Mouse (Mus musculus): ENCODE data around the gene Aifm1. TPM values are rescaled to one million over a fixed set of nuclear protein-coding genes. Genes with fewer than 3 reads are reported as not detected.

Gene Aifm1
- polyA plus RNA-seq, 1 experiment from 2014 or later: 58.1 TPM

DNA sequence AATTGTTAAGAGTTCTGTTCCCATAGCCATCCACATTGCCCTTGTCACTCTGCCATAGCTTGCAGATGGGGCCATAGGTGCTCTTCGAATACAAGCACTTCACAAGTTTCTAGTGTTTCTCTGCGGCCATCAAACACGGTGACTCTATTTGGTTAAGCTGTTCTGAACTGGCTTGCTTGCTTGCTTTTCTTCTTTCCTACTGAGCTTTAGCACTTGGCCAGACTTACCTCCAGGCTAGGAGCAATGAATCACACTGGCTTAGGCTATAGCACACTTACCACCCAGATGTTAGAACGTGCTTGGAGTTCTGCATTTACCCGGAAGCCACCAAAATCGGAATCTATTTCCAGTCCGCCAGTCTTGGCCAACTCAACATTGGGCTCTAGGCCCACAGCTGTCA, 31.7 kb downstream of the Aifm1 start:
- 90% methylated on average over 7 of the region's 7 CpGs for WGBS
- H3K36me3 ChIP-seq: peaks cover 14% of the 10 kb centered on the region; the same call in 1 of the 2 replicates
- ATAC-seq (ENCODE audit: low FRiP score): no peak
- no peak overlapping the region for H3K4me3 ChIP-seq
- no peaks in the 10 kb centered on the region for H3K4me1 ChIP-seq
- no peak overlapping the region for H3K4me2 ChIP-seq (replicated peaks)
- no peak overlapping the region for H3K27ac ChIP-seq
- H3K27me3 ChIP-seq: no peaks in the 10 kb centered on the region
- no peak overlapping the region for H3K9ac ChIP-seq
- H3K9me3 ChIP-seq (replicated peaks): no peaks in the 10 kb centered on the region

DNA sequence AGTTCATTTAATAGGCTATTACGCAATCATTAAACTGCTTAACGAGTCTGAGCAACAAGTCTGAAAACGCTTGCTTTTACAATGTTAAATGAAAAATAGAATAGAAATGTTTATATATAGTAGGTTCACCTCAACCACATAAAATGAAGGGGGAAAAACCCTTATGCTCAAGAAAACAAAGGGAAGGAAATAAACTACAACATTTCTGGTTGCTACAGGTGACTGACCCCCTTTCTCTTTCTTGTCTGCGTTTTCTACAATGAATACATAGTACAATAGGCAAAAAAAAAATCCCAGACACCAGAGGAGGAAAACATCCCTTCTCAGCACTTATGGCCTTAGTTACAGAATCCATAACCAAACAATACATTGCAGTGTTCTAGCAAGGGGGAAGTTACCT, 32.3 kb downstream of the Aifm1 start:
- H3K9ac ChIP-seq: no peak overlapping the region
- no peaks in the 10 kb centered on the region for H3K4me1 ChIP-seq
- no peak for ATAC-seq (ENCODE audit: low FRiP score)
- no peaks in the 10 kb centered on the region for H3K9me3 ChIP-seq (replicated peaks)
- WGBS: 92% methylated on average over 4 of the region's 4 CpGs
- no peak overlapping the region for H3K4me3 ChIP-seq
- H3K36me3 ChIP-seq: peaks cover 14% of the 10 kb centered on the region; the same call in 1 of the 2 replicates
- no peak overlapping the region for H3K4me2 ChIP-seq (replicated peaks)
- no peaks in the 10 kb centered on the region for H3K27me3 ChIP-seq
- no peak overlapping the region for H3K27ac ChIP-seq

DNA sequence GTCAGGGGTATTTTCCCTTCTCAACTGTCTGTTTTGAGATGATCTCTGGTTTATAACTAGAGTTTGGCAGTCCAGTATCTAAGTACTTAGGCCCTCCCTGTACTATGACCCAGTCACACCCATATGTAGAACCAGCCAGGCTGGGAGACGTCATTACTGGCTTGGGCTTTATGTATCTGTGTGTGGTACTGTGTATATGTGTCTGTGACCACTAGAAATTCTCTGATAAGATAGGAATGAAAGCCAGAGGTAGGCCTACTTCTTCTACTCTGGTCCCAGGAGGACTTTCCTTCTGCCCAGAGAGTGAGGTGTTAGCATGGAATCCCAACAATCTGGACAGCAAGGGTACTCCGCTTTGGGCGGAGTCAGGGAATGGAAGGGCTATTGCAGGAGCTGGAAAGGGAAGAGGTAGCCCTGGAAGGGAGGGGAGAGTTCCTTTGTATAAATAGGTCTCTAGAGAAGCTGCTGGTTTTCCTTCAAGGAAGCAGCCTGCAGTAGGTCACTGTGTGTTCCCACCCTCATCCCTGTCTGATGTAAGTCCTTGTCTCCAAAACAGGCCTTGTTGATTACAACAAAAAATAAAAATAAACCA, 45.9 kb downstream of the Aifm1 start:
- H3K4me2 ChIP-seq (replicated peaks): no peak overlapping the region
- H3K27me3 ChIP-seq: no peaks in the 10 kb centered on the region
- no peaks in the 10 kb centered on the region for H3K36me3 ChIP-seq
- H3K4me3 ChIP-seq: no peak overlapping the region
- no peak for ATAC-seq (ENCODE audit: low FRiP score)
- H3K9me3 ChIP-seq (replicated peaks): no peaks in the 10 kb centered on the region
- no peaks in the 10 kb centered on the region for H3K4me1 ChIP-seq
- WGBS: 89% methylated on average over 3 of the region's 3 CpGs
- H3K9ac ChIP-seq: no peak overlapping the region
- no peak overlapping the region for H3K27ac ChIP-seq

DNA sequence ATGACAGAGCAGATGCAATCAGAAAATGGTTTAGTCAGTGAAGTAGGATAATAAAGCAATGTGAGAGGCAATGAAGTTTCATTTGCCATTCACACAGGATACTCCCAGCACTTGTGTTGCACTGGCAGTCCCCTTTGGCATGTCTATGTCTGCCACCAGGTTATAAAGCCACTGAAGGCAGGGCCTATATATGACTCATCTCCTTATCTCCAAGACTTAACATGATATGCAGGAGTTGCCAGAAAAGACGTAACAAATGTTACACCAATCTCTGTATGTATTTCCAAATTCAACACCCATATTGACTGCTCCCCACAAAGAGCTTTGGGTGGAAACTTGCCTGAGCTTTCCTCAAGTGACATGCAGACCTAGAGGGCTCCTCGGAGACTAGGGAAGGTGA, 47.2 kb downstream of the Aifm1 start:
- WGBS: 85% methylated on average over 2 of the region's 2 CpGs
- H3K27ac ChIP-seq: no peak overlapping the region
- no peak overlapping the region for H3K9ac ChIP-seq
- no peak overlapping the region for H3K4me3 ChIP-seq
- H3K27me3 ChIP-seq: no peaks in the 10 kb centered on the region
- no peaks in the 10 kb centered on the region for H3K9me3 ChIP-seq (replicated peaks)
- no peak overlapping the region for H3K4me2 ChIP-seq (replicated peaks)
- no peak for ATAC-seq (ENCODE audit: low FRiP score)
- H3K4me1 ChIP-seq: no peaks in the 10 kb centered on the region
- no peaks in the 10 kb centered on the region for H3K36me3 ChIP-seq

DNA sequence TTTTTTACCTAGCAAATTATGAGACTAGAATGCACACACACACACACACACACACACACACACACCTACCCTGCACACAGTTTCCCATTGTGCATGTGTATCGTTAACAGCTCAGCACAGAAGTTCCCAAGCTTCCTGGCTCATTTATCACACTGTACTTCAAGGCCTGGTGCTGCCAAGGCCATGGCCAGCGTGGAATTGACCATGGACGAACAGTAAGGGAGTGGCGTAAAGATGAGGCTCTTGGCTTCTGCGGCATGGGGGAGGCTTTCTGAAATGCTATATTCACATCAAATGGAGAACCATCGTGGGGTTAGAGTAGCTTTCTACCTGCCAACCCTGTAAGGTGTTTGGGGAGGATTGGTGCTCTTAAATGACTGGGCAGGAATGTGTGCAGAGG, 48.9 kb downstream of the Aifm1 start:
- no peak overlapping the region for H3K4me2 ChIP-seq (replicated peaks)
- no peaks in the 10 kb centered on the region for H3K4me1 ChIP-seq
- no peak overlapping the region for H3K4me3 ChIP-seq
- 89% methylated on average over 6 of the region's 6 CpGs for WGBS
- H3K9me3 ChIP-seq (replicated peaks): no peaks in the 10 kb centered on the region
- no peak for ATAC-seq (ENCODE audit: low FRiP score)
- no peaks in the 10 kb centered on the region for H3K27me3 ChIP-seq
- H3K36me3 ChIP-seq: no peaks in the 10 kb centered on the region
- no peak overlapping the region for H3K27ac ChIP-seq
- H3K9ac ChIP-seq: no peak overlapping the region

DNA sequence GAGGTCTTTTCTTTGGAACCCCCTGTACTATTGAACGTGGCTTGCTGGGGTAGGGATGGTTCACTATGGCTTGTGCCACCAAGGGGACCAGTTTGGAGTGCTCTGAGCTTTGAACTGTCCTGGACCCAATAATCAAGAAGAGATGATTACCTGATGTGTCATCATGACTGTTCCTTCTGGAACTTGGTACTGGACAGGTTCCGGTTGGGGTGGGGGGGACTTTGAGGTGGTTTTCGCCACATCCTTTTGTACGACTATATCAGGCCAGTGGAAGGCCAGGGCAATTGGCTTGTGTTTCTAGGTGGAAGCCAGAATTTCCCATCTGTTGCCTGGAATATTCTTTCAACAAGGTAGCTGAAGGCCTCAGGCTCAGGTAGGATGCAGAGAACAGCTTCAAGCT, 49.7 kb downstream of the Aifm1 start:
- H3K4me2 ChIP-seq (replicated peaks): no peak overlapping the region
- no peaks in the 10 kb centered on the region for H3K9me3 ChIP-seq (replicated peaks)
- H3K4me1 ChIP-seq: no peaks in the 10 kb centered on the region
- no peak overlapping the region for H3K4me3 ChIP-seq
- H3K36me3 ChIP-seq: no peaks in the 10 kb centered on the region
- no peak overlapping the region for H3K27ac ChIP-seq
- no peaks in the 10 kb centered on the region for H3K27me3 ChIP-seq
- ATAC-seq (ENCODE audit: low FRiP score): no peak
- 88% methylated on average over 4 of the region's 4 CpGs for WGBS
- H3K9ac ChIP-seq: no peak overlapping the region

DNA sequence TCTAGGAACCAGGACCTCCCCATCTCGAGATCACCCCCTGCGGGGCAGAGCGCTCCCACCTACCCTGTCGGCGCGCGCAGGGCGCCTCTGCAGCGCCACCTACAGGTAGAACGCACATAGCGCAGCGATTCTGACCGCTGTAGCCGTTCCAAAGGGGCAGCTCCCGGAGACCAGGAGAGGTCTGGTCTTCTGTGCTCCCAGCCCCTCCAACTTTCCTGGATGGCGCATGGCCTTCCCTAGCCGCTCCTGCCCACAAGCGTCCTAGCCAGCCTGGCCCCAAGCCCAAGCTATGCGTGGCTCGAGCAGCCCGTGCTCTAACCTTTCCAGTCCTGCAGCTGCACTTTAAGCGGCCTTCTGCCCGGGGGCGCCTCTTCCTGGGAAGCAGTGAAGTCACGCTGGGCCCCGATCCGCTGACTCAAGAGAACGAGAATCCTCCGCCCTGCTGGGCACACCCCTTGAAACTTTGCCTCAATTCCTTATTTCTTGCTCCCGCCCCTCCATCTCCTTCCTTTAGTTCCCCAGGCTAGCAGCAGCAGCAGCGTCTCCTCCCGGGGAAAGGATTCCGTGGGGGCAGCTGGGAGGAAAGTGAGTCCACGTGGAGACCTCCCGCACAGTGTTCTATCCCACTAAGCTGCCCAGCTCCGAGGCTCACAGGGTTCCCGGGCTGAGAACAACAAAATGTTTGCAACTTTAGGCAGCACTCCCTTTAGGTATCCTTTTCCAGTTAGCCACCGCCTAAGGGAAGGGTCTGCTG, 50.4 kb downstream of the Aifm1 start, which contains the start of gene Elf4:
Elf4 (minus strand) TSS at position 379 of the 754 bp plus-strand sequence.
- Histone ChIP-seq H3K4me2 (replicated peaks) (peak within 1 kb of the TSS; percentile 54), H3K27me3 (no peaks in the 10 kb centered on the region), H3K4me1 (no peaks in the 10 kb centered on the region), H3K4me3 (peak within 1 kb of the TSS; percentile 30), H3K36me3 (no peaks in the 10 kb centered on the region), H3K9ac (peak within 1 kb of the TSS; percentile 45; the same call in 1 of the 2 replicates), H3K27ac (no peak within 1 kb of the TSS), H3K9me3 (replicated peaks) (no peaks in the 10 kb centered on the region)
- 22% methylated on average over 38 of the region's 38 CpGs for WGBS
- ATAC-seq (ENCODE audit: low FRiP score): peak; percentile 84

DNA sequence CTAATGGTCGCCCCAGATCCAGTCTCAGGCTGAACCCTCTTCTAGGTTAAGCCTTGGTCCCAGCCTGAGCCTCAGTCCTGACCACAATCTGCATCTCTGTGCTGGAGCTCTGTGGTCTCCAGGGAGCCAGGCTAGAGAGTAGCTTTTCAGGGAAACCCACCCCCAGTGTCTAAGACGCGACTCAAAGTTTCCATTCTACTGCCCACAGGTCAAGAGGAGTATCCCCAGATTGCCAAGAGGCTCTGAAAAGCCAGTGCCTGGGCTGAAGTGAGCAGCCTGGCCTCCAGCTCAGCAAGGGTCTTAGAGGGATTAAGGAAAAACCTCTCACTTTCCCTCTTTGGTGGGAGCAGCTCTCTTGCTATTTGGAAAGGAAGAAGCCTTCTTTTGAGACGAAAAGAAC, 51.1 kb downstream of the Aifm1 start:
- Histone ChIP-seq H3K4me2 (replicated peaks) (peak overlapping the region; percentile 54), H3K9ac (no peak overlapping the region), H3K36me3 (no peaks in the 10 kb centered on the region), H3K9me3 (replicated peaks) (no peaks in the 10 kb centered on the region), H3K4me3 (peak overlapping the region; percentile 30; the same call in 1 of the 2 replicates), H3K27ac (no peak overlapping the region), H3K4me1 (no peaks in the 10 kb centered on the region), H3K27me3 (no peaks in the 10 kb centered on the region)
- 35% methylated on average over 4 of the region's 4 CpGs for WGBS
- ATAC-seq (ENCODE audit: low FRiP score): peak; percentile 26; the same call in 1 of the 2 replicates

DNA sequence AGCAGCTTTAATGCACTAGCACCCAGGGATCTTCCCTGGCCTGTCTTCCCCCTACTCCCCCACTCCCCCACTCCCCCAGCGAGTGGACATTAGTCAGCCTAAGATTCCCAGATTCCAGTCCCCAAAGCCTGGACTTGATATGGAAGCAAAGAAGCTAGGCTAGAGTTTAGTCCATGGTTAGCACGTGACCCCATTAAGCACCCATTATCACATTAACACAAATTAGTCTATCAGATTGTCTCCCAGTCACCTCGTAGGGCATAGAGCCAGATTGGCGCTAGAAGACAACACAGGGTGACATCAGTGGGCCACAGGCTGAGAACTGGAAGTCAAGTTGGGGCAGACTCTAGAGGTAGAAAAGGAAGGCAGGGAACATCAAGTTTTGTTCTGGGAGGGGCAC, 52.4 kb downstream of the Aifm1 start:
- no peak overlapping the region for H3K4me3 ChIP-seq
- 80% methylated on average over 4 of the region's 4 CpGs for WGBS

DNA sequence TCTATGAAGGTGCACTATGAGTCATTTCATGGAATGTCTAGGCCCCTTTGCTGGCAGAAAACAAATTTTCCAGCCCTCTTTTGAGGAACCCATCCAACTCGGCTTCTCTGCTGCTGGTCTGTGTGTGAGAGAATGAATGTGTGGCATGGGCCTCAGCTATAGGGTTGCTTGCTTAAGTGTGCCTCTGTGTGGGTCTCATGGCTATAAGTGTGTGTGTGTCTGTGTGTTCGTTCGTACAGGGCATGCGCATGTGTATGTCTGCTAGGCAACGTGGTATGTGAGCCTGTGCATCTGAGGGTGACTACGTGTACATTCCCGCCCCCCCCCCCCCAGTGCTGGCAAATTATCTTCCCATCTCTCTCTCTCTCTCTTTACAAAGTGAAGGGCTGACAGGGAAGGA, 52.9 kb downstream of the Aifm1 start:
- Histone ChIP-seq H3K27me3 (0 out of 2 replicates have a peak, but pooled peaks cover 8% of the 10 kb centered on the region), H3K9ac (no peak overlapping the region), H3K4me3 (no peak overlapping the region), H3K4me2 (replicated peaks) (no peak overlapping the region), H3K27ac (no peak overlapping the region), H3K9me3 (replicated peaks) (no peaks in the 10 kb centered on the region), H3K4me1 (no peaks in the 10 kb centered on the region), H3K36me3 (no peaks in the 10 kb centered on the region)
- 78% methylated on average over 7 of the region's 7 CpGs for WGBS
- no peak for ATAC-seq (ENCODE audit: low FRiP score)

More for the DNA sequence above, 52.4 kb downstream of the Aifm1 start:
- H3K27me3 ChIP-seq: 0 out of 2 replicates have a peak, but pooled peaks cover 3% of the 10 kb centered on the region
- H3K4me1 ChIP-seq: no peaks in the 10 kb centered on the region
- no peaks in the 10 kb centered on the region for H3K36me3 ChIP-seq
- no peak for ATAC-seq (ENCODE audit: low FRiP score)
- H3K9me3 ChIP-seq (replicated peaks): no peaks in the 10 kb centered on the region
- H3K4me2 ChIP-seq (replicated peaks): no peak overlapping the region
- no peak overlapping the region for H3K9ac ChIP-seq
- H3K27ac ChIP-seq: no peak overlapping the region

DNA sequence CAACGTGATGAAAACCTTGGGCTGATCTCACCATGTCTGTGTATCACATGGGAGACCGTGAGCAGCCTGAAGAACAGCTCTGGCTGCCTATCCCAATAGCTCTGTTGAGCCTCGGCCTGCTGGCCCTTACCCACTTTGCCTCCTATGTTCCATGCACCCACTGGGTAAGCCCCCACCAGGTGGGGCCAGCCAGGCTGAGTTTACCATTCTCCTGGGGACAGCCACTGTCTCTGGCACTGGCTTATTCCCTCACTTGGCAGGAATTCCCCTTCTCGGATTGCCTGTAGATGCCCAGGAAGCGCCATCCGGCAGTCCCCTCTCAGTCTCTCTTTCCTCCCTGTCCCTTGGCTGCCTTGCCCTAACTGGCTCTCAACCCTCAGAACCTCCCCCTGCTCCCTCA, 56.4 kb downstream of the Aifm1 start:
- ATAC-seq (ENCODE audit: low FRiP score): no peak
- Histone ChIP-seq H3K27me3 (peaks cover 41% of the 10 kb centered on the region), H3K4me2 (replicated peaks) (no peak overlapping the region), H3K4me3 (no peak overlapping the region), H3K4me1 (no peaks in the 10 kb centered on the region), H3K9me3 (replicated peaks) (0 out of 2 replicates have a peak, but pooled peaks cover 3% of the 10 kb centered on the region), H3K9ac (no peak overlapping the region), H3K36me3 (no peaks in the 10 kb centered on the region), H3K27ac (no peak overlapping the region)
- WGBS: 71% methylated on average over 6 of the region's 6 CpGs

DNA sequence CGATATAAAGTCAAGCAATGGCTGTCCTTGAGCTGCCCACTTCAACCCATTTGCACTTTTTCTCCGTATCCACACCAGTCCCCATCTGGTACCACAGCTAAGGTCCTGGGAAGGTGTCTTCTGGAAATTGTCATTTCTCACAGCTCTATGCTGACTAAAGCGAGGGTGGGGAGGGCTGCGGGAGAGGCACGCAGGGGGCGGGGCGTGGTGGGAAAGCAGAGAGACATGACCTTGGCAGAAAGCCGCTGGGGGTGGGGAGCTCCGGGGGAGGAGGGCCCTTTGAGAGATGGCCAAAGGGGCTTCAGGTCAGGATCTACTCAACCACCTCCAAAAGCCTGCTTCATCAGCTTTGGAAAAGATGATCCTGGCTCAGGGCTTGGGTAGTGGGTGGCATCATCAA, 58.3 kb downstream of the Aifm1 start:
- 46% methylated on average over 9 of the region's 9 CpGs for WGBS

More for the DNA sequence above, 58.3 kb downstream of the Aifm1 start:
- Histone ChIP-seq H3K27me3 (peaks cover 46% of the 10 kb centered on the region), H3K36me3 (no peaks in the 10 kb centered on the region), H3K27ac (no peak overlapping the region), H3K9ac (no peak overlapping the region), H3K4me3 (no peak overlapping the region), H3K4me1 (no peaks in the 10 kb centered on the region), H3K9me3 (replicated peaks) (0 out of 2 replicates have a peak, but pooled peaks cover 3% of the 10 kb centered on the region), H3K4me2 (replicated peaks) (no peak overlapping the region)
- no peak for ATAC-seq (ENCODE audit: low FRiP score)

Measured in hindbrain, embryonic 12.5 days (tissue).